Mouse (Mus musculus) erythroblast, embryonic 14.5 days (primary cell): ENCODE data around the gene Ano2.

ENCODE experiments used
- GATA1 ChIP-seq: IDR thresholded peaks from 2 replicates; pipeline ENCODE4 v1.6.1; 2012; ENCODE audit warnings: low read length, inconsistent platforms, mixed read lengths
- TAL1 ChIP-seq: IDR thresholded peaks from 3 replicates; pipeline ENCODE4 v1.6.1; 2012; ENCODE audit warnings: low read length, inconsistent platforms, mixed read lengths

GRCm38 (mm10) chr6:125663906-125664305 is 26.3 kb upstream of the Ano2 start:
- TF ChIP-seq GATA1 = no peak
- TF ChIP-seq TAL1 = no peak
